Mouse (Mus musculus) lung, postnatal 36 days (tissue): ENCODE measurements around the gene Abcb1b.
"Not testable (repeated sequence)": the region's sequence is repeated elsewhere in the genome, so short reads cannot be mapped to it uniquely, and the experiment has no call there.

ENCODE experiments used
- DNase-seq: peaks from one replicate; pipeline ENCODE4 v3.0.0; 2022; ENCODE audit warnings: mixed read lengths

Gene Abcb1b

GRCm38 (mm10) chr5:8797987-8798751 is at the start of gene Abcb1b:
Abcb1b (plus strand) TSS chr5:8798147.
- DNase-seq: peak; percentile 64

- DNase-seq: no peak
These were observed 25.1 kb upstream of the Abcb1b start for GRCm38 (mm10) chr5:8772866-8773265.

DNA sequence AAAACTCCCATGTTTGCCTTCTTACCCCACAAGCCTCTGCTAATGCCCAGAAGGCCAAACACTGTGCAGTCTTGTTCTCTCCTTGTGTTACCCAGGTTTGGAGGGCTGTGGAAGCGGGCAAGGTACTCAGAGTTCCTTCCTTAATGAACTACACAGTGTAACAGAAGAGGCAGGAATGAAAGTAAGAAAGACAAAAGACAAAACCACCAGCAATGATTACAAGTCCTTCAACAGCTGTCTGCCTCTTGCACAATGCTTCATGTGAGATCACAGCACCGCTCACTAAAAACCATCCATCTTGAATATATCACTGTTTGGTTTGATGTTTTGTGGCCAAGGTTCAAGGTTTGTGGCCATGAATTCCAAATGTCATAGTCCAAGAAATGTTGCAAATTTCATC is 19.6 kb upstream of the Abcb1b start:
- no peak for DNase-seq

DNA sequence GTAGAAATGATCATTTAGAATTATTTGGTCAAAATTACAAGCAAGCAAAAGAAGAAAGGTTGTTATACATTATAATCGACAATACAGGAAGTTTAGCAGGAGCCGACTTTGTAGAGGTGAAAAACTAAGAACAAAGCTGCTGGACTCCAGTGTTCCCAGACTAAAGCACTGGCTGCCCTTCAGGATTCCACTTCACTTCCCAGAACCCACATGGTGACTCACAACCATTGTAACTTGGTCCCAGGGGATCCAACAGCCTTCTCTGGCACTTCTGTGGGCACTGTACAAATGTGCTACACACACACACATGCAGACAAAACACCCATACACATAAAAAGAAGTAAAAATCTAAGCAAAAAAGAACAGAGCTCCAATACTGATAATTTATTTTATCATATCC is 19.2 kb upstream of the Abcb1b start:
- no peak for DNase-seq

DNA sequence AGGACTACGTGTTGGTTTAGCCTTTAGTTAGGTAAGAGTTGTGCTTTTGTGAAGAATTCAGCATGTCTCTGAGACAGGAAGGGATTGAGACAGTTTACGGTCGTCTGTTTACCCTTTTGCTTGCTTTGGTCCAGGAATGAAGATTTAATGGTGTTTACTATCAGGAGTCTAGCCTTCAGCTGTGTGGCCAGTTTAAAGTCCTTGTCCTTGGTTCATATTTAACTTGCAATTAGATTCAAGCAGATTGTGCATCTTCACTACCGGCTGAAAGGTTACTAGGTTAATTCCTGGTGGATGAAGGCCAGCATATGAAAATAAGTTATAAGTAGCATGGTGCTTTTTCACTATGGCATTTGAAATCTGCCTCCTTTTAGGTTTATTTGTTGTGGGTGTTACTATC is 5.7 kb upstream of the Abcb1b start:
- no peak for DNase-seq

- no peak for DNase-seq
These were observed 787 bp downstream of the Abcb1b start for GRCm38 (mm10) chr5:8798752-8799115.

DNA sequence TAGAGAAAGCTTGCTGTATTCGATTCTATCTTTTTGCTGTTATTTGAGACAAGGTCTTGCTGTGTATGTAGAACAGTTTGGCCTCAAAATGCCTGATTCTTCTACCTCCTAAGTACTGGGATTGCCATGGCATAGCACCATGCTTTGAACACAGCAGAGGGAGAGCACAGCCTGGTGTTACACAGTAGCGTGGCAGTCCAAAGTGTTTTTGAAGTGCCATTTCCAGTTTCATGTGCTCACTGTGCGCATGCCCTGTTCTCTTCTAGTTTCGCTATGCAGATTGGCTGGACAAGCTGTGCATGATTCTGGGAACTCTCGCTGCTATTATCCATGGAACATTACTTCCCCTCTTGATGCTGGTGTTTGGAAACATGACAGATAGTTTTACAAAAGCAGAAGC is 7.8 kb downstream of the Abcb1b start:
- DNase-seq: peak; percentile 2

GRCm38 (mm10) chr5:8807137-8808004 is 9.4 kb downstream of the Abcb1b start:
- DNase-seq: no peak

GRCm38 (mm10) chr5:8813872-8814271 is 15.9 kb downstream of the Abcb1b start:
- DNase-seq: no peak

GRCm38 (mm10) chr5:8819635-8820591 is 22.0 kb downstream of the Abcb1b start:
- no peak for DNase-seq

DNA sequence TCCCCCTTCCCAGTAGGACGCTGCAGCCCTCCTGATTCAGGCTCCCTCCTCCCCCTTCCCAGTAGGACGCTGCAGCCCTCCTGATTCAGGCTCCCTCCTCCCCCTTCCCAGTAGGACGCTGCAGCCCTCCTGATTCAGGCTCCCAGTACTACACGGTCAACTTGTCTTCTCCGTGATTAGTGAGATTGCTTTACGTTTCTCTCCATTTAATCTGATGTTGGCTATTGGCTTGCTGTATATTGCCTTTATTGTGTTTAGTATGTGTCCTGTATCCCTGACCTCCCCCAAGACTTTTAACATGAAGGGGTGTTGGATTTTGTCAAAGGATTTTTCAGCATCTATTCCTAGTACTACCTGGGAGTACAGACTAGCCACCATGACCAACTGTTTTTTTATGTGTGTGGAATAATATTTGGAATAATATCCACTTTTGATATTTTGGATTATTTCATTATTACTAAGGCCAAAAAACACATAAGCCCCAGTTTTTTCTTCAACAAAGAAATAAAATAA is 22.7 kb downstream of the Abcb1b start:
- not testable (repeated sequence) for DNase-seq

- no peak for DNase-seq
These were observed 40.9 kb downstream of the Abcb1b start for GRCm38 (mm10) chr5:8838661-8839438.

- DNase-seq: no peak
These were observed 41.7 kb downstream of the Abcb1b start for GRCm38 (mm10) chr5:8839651-8840050.

DNA sequence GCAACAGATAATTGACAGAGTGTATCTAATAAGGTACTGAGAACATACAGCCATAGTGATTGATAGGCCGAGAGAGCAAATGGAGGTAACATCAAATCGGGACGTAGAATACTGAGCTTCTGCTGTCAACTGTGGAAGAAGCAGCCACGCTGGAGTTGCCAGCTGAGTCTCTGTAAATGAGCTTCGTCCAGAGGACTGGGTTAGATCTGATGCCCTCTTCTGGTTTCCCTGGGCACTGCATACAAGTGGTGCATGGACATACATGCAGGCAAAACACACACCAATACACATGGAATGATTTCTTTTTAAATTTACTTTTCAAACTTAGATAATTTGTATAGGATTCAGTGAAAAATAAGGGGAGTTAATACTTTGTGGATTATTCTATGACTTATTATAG is 42.9 kb downstream of the Abcb1b start:
- DNase-seq: peak; percentile 65

- no peak for DNase-seq
These were observed 44.9 kb downstream of the Abcb1b start for GRCm38 (mm10) chr5:8842815-8843214.

DNA sequence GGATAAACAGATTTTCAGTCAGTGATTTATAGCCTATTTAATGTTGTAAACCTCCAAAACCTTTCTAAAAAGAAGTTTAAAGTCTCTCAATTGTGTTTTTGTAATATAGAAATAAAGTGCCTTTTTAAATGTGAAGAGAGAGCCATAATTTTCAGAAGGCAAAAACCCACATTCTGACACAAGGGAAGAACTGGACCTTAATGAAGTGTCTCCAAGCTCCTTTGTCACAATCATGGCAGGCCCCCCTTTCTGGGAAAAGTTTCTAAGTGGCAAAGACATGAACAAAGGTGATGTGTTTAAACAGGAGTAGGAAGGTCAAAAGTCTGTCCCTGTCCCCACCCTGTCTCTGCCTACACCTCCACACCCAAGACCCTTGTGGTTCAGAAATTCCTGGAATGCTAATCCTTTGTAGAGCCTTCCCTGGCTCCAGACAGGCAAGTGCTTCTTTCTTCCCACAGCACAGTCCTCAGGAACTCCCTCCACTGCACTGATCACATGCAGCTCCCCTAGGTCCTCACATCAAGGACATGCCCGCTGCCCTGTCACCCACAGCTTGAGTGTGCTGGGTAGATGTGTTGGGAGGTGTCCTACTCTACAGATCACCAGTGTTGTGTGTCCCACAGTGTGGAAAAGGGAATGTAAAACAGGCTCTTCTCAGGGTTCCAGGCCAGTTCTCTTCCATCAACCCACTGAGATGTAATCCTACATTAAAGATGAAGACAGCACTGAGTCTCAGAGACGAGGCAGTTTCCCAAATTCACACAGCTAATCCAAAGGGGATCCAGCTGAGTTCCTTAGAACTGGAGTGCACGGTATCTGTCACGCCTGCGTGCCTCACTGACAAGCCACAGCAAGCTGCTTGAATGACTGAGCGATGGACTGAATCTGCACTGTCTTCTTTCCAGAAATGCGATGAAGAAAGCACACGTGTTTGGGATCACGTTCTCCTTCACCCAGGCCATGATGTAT is 50.9 kb downstream of the Abcb1b start:
- DNase-seq: not testable (repeated sequence)

DNA sequence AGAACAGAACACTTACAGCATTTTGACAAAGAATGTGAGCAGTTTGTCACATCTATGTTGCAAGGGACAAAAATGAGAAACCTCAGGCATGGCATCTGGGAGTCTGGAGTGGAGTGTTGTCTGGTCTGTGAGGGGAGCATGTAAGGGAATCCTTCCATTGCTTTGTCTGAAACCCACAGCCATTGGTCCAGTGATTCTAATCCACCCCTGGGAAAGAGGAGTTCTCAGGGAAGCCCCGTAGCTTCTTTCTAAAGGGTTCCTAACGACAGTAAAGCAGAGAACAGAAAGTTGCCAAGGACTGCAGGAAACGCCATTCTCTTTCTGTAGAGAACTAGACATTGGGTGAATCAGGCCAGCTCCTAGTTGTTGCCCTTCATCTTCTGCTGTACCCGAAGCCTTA is 52.9 kb downstream of the Abcb1b start:
- no peak for DNase-seq

DNA sequence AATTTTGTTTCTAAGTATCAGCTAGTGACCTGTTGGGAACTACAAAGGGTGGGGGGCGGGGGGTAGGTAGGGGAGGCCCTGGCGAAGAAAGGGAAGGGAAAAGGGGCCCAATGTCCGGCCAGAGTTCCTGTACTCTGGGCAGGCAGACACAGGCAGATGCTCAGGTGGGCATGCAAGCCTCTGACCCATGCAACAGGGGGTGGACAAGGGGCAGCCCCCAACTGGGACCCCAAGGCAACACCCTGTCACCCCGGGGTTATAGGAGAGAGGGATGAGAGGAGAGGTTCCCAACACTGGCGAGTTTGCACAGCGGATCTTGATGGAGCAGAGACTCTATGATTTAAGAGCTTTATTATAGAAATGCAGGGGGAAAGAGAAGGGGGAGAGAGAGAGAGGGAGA is 59.3 kb downstream of the Abcb1b start:
- DNase-seq: no peak

- no peak for DNase-seq
These were observed 63.9 kb downstream of the Abcb1b start for GRCm38 (mm10) chr5:8861811-8862210.

GRCm38 (mm10) chr5:8863580-8864337 is 65.8 kb downstream of the Abcb1b start:
- DNase-seq: no peak
